Mouse (Mus musculus) adrenal gland, adult 8-10 months (tissue): ENCODE measurements around the gene Tmbim7. TPM values are rescaled to one million over a fixed set of nuclear protein-coding genes. Genes with fewer than 3 reads are reported as not detected.

Experiments
- DNase-seq: peaks from one replicate; pipeline ENCODE4 v3.0.0; 2022
- microRNA-seq, 2 experiments: library from miRNA; unstranded; fragments of <30 nt; microRNA quantifications; one replicate each; pipeline ENCODE4 v1.2.0; 2022
- total RNA-seq, 4 experiments: library from RNA; stranded (reverse); gene quantifications; 2 replicates each; pipeline ENCODE4 v1.2.4; 2022

Gene Tmbim7
- total RNA-seq, 4 experiments from 2014 or later = not detected

DNA sequence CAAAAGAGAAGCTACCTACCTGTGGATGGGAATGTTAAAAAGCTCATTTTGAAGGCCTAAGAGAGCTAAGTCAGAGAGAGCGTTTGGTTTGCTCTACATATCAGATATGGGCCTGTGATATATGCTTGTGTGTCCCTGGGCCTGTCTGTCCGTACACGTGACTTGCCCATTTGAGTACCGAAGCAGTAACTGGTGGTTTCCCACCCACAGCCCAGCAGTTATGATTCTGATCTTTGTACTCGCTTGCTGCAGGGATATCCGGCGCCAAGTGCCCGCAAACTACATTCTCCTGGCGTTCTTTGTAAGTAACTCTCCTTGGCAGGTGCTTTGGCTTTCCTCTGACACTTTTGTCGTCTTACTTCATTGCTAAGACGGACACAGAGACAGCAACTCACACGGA, 15.6 kb downstream of the Tmbim7 start:
- no peak for DNase-seq

- no peak for DNase-seq
Measured at GRCm38 (mm10) chr5:3669938-3670554, 19.1 kb downstream of the Tmbim7 start.

DNA sequence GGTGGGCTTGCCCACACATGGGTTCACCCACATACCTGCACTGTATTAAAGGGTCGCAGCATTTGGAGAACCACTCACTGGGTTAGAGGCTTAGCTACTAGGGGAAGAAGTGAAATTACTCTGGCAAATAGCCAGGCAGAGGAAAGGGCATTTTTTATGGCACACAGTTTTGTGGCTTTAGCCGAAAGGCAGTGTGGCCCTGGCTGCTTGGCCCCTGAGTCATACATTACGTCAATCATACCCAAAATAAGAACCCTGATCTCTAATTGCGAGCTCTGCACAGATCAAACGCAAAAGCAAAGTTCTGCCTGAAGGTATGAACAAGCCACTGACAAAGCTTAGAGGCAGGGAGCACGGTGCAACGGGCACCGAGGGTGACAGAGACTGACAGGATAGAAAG, 37.3 kb downstream of the Tmbim7 start:
- DNase-seq = peak; percentile 75

DNA sequence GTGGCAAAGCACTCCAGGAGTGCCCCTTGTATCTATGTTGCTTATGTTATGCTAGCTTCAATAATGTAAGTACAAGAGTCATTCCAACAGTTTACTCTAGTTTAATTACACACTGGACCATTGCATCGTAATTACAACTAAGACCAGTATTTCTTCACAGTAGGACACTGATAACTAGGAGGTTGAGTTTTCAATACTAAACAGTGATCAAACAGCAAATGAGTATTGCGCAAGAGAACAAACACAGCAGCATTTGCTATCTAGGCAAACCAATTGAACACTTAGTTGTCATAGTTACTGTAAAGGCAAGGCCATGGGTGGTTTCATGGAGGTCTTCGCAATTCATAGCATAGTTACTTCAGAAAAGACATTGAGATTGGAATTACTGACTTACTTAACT, 40.3 kb downstream of the Tmbim7 start:
- DNase-seq = no peak

DNA sequence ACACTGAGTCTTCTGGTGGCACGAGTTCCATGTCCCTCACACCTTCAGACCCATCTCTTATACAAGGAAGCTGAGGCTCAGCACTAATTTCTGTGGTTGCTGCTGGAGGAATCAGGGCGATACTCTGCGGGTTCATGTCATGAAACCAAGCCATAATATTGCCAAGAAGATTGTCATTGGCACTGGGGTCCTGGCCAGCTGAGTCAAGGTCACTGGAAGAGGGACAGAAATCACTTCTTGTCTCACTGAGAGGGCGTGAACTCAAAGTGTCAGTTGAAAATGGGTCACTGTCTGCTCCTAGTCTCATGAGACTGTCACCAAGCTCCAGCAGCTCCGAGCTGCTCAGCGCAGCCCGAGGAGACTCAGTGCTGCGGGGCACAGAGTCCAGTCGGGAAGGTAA, 42.0 kb downstream of the Tmbim7 start:
- DNase-seq = peak; percentile 29

GRCm38 (mm10) chr5:3695191-3695590, 44.2 kb downstream of the Tmbim7 start:
- DNase-seq = no peak

DNA sequence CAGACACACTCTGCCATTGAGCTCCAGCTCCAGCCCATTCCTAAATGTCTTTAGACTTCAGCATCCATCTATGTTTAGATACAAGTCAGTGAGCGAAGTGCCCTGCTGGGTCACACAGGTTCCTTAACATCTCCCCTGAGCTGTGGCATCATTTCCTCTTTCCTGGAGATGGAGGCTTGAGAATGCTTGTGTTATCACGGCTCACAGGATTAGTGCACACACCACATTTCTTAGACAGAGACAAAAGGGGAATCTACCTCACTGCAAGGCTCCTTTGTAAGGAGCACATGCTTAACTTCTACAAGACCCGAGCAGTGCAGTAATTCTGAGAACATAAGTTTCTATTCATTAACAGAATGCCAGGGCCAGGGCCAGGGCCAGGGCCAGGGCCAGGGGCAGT, 45.0 kb downstream of the Tmbim7 start:
- no peak for DNase-seq

DNA sequence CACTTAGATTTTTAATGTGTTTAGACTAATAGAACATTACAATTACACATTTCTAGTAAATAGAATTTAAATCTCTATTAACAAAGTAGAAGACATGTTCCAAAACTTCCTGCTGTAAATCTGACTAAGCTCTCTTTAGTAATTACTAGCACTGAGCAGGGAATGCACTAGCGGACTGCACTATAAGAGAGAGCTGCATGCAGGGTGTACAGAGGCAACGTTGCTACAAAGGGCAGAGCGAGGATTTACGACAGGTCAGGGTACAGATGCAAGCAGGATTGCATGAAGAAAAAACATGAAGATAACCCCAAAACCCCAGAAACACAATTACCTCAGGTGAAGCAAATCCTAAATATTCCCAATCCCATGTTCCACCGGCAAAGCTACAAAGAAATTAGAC, 49.0 kb downstream of the Tmbim7 start:
- DNase-seq = no peak

DNA sequence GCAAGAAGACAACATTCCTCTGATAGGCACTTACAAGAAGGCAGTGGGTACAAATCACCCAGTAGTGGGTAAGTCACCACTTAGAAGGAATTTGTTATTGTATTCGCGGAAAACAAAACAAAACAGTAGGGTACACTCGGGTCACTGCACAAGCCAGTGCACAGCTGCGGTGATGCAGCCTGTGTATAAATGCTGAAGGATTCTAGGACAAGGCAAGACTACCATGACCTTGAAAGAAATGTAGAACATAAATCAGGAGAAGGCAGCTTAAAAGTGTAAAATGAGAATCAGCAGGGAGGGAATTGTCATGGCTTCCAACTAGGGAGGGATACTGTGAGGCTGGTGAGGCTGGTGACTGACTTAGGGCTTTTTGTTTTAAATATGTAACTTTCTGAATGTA, 51.2 kb downstream of the Tmbim7 start:
- no peak for DNase-seq

- no peak for DNase-seq
Measured at GRCm38 (mm10) chr5:3715800-3716199, 64.8 kb downstream of the Tmbim7 start.

DNA sequence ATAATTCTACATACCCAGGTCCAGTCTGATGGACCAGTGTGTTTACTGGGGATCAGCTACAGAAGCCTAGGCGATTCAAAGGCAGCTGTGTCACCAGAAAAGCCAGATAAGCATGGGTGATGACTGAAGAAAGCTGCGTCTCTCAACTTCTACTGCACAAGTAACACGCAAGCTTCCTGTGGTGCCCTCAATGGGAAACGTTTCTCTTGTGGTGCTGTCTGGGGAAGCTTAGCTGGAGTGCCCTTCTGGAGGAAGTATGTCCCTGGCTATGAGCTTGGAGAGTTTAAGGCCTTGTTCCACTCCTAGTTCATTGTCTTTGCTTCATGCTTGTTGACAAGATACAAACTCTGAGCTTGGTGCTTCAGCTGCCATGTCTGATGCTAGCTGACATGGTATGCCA, 68.4 kb downstream of the Tmbim7 start:
- DNase-seq = no peak

GRCm38 (mm10) chr5:3722873-3723272, 71.9 kb downstream of the Tmbim7 start:
- DNase-seq = no peak

DNA sequence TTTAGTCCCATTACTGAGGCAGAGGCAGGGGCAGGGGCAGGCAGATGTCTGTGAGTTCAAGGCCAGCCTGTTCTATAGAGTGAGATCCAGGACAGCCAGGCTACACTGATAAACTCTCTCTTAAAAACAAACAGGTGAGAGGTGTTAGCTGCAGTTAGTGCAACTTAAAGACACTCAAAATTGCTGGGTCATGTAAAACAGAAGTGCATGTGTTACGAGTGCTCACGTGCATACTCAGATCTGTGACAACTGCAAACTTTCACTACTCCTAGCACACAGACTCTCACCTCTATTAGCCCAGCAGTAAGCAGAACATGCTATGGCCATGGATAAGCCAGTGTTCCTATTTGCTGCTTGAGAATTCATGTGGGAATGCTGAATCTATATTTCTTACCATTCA, 72.4 kb downstream of the Tmbim7 start:
- no peak for DNase-seq

DNA sequence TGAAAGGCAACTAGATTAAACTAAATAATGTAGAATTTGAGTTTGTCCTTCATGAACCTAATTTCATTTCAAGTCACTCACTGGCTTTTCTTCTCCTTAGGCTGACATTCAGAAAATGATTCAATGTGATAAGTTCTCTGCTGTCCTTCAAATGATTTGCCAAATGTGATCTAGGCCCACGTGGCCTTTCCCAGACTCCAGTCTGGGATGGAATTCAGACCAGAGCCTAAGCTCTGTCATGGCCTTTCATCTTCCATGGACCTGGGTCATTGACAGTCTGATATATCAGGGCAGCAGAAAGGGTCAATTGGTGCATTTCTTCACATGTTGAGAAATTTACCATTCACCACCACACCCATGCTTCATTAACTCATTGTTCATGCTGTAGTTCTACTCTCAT, 74.5 kb downstream of the Tmbim7 start:
- peak; percentile 68 for DNase-seq

- DNase-seq = no peak
Measured at GRCm38 (mm10) chr5:3728820-3729219, 77.8 kb downstream of the Tmbim7 start.

Small RNA genes lying within 50 kb of the gene (microRNA-seq; reads per million reads assigned to microRNA genes)
- 0 reads per million in 2 experiments for gene Gm22926
- 0 reads per million in 2 experiments for gene Gm26238

Other genes with a start within 250 kb of the Tmbim7 start
- 10 to 100 TPM; 27.9 to 44.7 (median 32.1) TPM for gene Fam133b, start 107.3 kb upstream of the Tmbim7 start, total RNA-seq
- gene 1700109H08Rik, start 79.6 kb upstream of the Tmbim7 start, total RNA-seq = 10 to 100 TPM in 1 of 4 experiments, 1 to 10 TPM in 3; 2.7 to 11.1 (median 4.4) TPM
- 10 to 100 TPM; 29.4 to 42.8 (median 31.9) TPM for gene Pex1, start 55.1 kb upstream of the Tmbim7 start, total RNA-seq
- 10 to 100 TPM in 3 of 4 experiments, 1 to 10 TPM in 1; 9.9 to 14.8 (median 12.6) TPM for gene Rbm48, start 54.6 kb upstream of the Tmbim7 start, total RNA-seq
- 100 to 1,000 TPM; 131 to 156 (median 142) TPM for gene Gatad1, start 6.0 kb downstream of the Tmbim7 start, total RNA-seq
- gene Ankib1, start 151.7 kb downstream of the Tmbim7 start, total RNA-seq = 10 to 100 TPM; 64.7 to 83.4 (median 71.4) TPM
- gene Krit1, start 152.0 kb downstream of the Tmbim7 start, total RNA-seq = 10 to 100 TPM; 52.7 to 78.7 (median 59.3) TPM
- gene Lrrd1, start 194.0 kb downstream of the Tmbim7 start, total RNA-seq = under 1 TPM in 3 of 4 experiments, not detected in 1; 0.10 to 0.19 (median 0.15) TPM
- 10 to 100 TPM in 1 of 4 experiments, 1 to 10 TPM in 3; 6.4 to 11.1 (median 7.9) TPM for gene Mterf1a, start 242.8 kb downstream of the Tmbim7 start, total RNA-seq